Mouse (Mus musculus) heart, embryonic 12.5 days (tissue): ENCODE data around the gene Ppm1h. TPM values are rescaled to one million over a fixed set of nuclear protein-coding genes. Genes with fewer than 3 reads are reported as not detected.

Experiments used
- ATAC-seq: fragments of 200-750 bp; cut with Nextera tagmentation; 2 replicates; pipeline ENCODE4 v1.8.0; 2017; ENCODE audit warnings: moderate TSS enrichment, moderate library complexity; ENCODE audit not compliant: insufficient number of reproducible peaks, low FRiP score
- H3K27ac ChIP-seq: fragments of 300-500 bp; sonication (generic); 2 replicates; pipeline ENCODE4 v1.5.1; 2016; ENCODE audit warnings: mild to moderate bottlenecking, moderate library complexity; ENCODE audit not compliant: poor library complexity, severe bottlenecking
- H3K27me3 ChIP-seq: fragments of 300-500 bp; sonication (generic); replicated peaks from 2 replicates; pipeline ENCODE4 v1.6.1; 2016; ENCODE audit warnings: mild to moderate bottlenecking, moderate library complexity
- H3K36me3 ChIP-seq: fragments of 300-500 bp; sonication (generic); 2 replicates; pipeline ENCODE4 v1.6.1; 2016; ENCODE audit warnings: mild to moderate bottlenecking, moderate library complexity
- H3K4me1 ChIP-seq: fragments of 300-500 bp; sonication (generic); replicated peaks from 2 replicates; pipeline ENCODE4 v1.6.1; 2016; ENCODE audit warnings: mild to moderate bottlenecking
- H3K4me2 ChIP-seq: fragments of 300-500 bp; sonication (generic); 2 replicates; pipeline ENCODE4 v1.6.1; 2016; ENCODE audit warnings: mild to moderate bottlenecking, moderate library complexity
- H3K4me3 ChIP-seq: fragments of 300-500 bp; sonication (generic); 2 replicates; pipeline ENCODE4 v1.5.1; 2016; ENCODE audit warnings: mild to moderate bottlenecking
- H3K9ac ChIP-seq: fragments of 300-500 bp; sonication (generic); 2 replicates; pipeline ENCODE4 v1.6.1; 2016; ENCODE audit warnings: mild to moderate bottlenecking, moderate library complexity
- H3K9me3 ChIP-seq: fragments of 300-500 bp; sonication (generic); replicated peaks from 2 replicates; pipeline ENCODE4 v1.6.1; 2016; ENCODE audit warnings: mild to moderate bottlenecking, moderate library complexity
- WGBS: fragments of 180-500 bp; shearing (Covaris S2); methylation state at CpG from one replicate; pipeline ENCODE4 v1.1.7; 2016; 5-methylcytosine and 5-hydroxymethylcytosine counted together
- polyA plus RNA-seq: library from polyadenylated mRNA; unstranded; fragments of >200 nt; fragmentation: Nextera tagmentation; extraction: Ambion mirVana; gene quantifications from 2 replicates; pipeline ENCODE4 v1.2.1, GENCODE M21; 2016

Gene Ppm1h
- polyA plus RNA-seq, 1 experiment from 2014 or later, result 4.2 TPM

DNA sequence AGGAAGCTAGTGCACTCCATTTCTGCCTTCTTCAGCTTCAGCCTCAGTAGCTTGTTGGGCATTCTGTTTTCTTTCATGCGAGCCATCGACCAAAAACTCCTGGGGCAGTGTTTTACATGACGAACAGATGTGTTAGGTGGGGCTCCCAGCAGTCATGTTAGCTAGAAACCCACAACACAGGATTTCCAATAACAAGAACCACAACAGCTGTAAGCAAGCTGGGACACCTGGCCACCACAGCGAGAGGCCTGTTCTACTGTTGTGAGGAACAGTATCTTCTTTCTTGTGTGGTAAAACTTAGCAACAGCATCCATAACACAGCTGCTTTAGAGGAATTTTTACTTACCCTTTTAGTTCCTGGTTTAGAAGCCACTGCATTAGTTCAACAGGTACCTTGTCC is 79.8 kb downstream of the Ppm1h start:
- H3K27ac ChIP-seq, result no peak overlapping the region
- no peaks in the 10 kb centered on the region for H3K36me3 ChIP-seq
- H3K9me3 ChIP-seq, result no peaks in the 10 kb centered on the region
- H3K4me1 ChIP-seq, result peaks cover 14% of the 10 kb centered on the region
- WGBS, result 69% methylated on average over 4 of the region's 4 CpGs
- no peak for ATAC-seq
- H3K9ac ChIP-seq, result no peak overlapping the region
- no peaks in the 10 kb centered on the region for H3K27me3 ChIP-seq
- no peak overlapping the region for H3K4me3 ChIP-seq
- H3K4me2 ChIP-seq, result no peak overlapping the region

DNA sequence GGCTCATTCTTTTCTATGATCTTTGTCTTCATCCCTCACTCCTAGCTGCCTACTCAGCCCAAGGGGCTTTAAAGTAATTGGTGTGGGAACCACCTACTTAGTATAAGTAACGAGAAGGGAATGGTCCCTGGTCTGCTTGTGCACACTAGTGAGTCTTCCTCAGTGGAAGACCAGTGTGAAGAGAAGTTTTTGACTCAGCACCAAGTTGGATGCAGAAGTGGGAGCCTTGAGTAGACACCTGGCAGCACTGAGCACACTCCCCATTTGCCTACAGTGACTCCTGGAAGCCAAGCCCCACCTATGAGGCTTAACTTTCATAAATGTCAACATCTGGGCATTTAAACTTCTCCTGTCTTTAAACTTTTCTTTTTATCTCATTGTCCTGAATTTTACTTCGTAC is 81.2 kb downstream of the Ppm1h start:
- Histone ChIP-seq H3K9me3 (no peaks in the 10 kb centered on the region), H3K36me3 (no peaks in the 10 kb centered on the region), H3K4me1 (peaks cover 19% of the 10 kb centered on the region), H3K9ac (no peak overlapping the region), H3K4me3 (no peak overlapping the region), H3K27ac (no peak overlapping the region), H3K27me3 (no peaks in the 10 kb centered on the region), H3K4me2 (no peak overlapping the region)
- WGBS, result 92% methylated on average over 2 of the region's 2 CpGs
- ATAC-seq, result no peak

DNA sequence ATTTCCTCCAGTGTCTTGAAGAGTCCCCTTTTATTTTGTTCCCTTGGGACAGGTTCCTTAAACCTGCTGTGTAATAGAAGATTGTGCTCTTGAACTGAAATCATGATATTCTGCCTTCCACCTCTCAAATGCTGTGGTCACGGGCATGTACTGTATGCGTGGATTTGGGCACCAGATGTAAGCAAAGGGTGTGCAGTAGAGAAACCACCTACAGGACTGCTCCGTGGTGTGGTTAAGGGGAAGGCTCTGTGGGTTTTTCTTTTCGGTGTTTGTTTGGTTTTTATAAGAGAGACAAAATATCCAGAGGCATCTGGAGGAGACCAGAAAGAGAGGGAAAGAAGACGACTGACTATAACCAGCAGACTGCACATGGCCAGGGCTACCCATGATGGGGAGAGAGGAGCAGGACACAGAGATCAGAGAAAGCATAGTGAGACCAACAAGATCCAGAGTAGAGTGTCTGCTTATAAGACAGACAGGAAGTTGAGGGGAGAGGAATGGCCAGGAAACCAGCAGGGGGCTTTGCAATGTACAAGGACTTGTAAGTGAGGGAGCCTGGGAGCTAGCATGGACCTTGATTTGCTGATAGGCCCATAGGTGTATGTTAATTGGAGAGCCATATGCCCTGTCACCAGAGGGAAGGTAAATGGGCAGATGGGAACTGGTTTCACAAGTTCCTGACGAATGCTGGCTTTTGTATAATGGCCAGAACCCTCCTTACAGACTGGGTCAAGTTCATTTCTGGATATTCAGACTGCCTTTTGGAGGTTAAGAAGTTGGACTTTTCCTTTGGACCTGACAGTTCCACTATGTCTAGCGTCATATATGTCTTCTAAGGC is 82.1 kb downstream of the Ppm1h start:
- Histone ChIP-seq H3K27ac (no peak overlapping the region), H3K4me1 (peaks cover 25% of the 10 kb centered on the region), H3K9ac (no peak overlapping the region), H3K27me3 (no peaks in the 10 kb centered on the region), H3K36me3 (no peaks in the 10 kb centered on the region), H3K4me2 (no peak overlapping the region), H3K9me3 (no peaks in the 10 kb centered on the region), H3K4me3 (no peak overlapping the region)
- 73% methylated on average over 7 of the region's 7 CpGs for WGBS
- no peak for ATAC-seq

DNA sequence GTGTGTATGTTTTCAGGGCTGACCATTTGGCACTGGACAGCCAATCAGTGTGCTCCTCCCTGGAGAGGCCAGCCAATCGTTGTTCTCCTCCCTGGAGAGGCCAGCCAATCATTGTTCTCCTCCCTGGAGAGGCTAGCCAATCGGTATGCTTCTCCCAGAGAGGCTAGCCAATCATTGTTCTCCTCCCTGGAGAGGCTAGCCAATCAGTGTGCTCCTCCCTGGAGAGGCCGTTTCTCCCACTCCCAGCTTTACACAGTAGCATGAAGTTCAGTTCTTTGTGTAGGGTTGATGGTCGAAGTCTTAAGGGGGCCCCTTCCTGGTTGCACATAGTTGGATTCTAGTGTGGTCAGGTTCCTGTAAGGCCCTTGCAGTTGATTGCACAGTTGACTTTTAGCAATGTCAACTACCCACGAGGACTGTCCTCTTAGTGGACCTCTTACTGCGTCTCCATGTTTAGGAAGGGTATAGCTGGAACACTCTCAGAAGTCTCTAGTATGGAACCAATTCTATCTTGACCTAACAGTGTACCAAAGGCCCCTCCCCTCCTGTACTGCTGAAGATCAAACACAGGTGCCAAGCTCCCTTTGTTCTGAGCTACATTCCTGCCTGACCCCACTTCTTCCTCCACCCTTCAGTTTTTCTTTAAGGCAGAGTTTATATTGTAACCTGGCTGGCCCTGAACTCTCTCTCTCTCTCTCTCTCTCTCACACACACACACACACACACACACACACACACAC is 84.4 kb downstream of the Ppm1h start:
- no peak overlapping the region for H3K4me2 ChIP-seq
- H3K36me3 ChIP-seq, result no peaks in the 10 kb centered on the region
- no peak overlapping the region; the same call in 1 of the 2 replicates for H3K27ac ChIP-seq
- no peaks in the 10 kb centered on the region for H3K9me3 ChIP-seq
- H3K4me1 ChIP-seq, result peaks cover 29% of the 10 kb centered on the region
- H3K9ac ChIP-seq, result no peak overlapping the region
- ATAC-seq, result no peak
- H3K4me3 ChIP-seq, result no peak overlapping the region
- H3K27me3 ChIP-seq, result 0 out of 2 replicates have a peak, but pooled peaks cover 3% of the 10 kb centered on the region
- 82% methylated on average over 6 of the region's 6 CpGs for WGBS

DNA sequence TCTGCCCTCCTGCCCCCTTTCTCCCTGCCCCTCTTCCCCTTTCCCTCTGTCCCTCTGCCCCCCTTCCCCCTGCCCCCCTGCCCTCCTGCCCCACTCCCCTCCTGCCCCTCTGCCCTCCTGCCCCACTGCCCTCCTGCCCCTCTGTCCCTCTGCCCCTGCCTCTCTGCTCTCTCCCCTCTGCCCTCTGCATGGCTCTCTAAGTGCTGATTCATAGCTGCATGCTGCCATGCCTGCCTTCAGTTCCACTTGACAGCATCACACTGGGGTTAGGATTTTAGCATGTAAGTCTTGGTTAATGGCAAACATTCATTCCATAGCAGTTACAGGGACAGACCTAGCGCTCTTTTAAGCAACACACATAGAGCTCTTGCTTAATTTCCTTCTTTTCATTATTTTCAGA is 85.0 kb downstream of the Ppm1h start:
- peaks cover 31% of the 10 kb centered on the region for H3K4me1 ChIP-seq
- H3K9ac ChIP-seq, result no peak overlapping the region
- ATAC-seq, result no peak
- 0 out of 2 replicates have a peak, but pooled peaks cover 3% of the 10 kb centered on the region for H3K27me3 ChIP-seq
- H3K9me3 ChIP-seq, result no peaks in the 10 kb centered on the region
- no peak overlapping the region for H3K4me2 ChIP-seq
- H3K27ac ChIP-seq, result no peak overlapping the region; the same call in 1 of the 2 replicates
- H3K36me3 ChIP-seq, result no peaks in the 10 kb centered on the region
- 90% methylated on average over 1 of the region's 1 CpGs for WGBS
- H3K4me3 ChIP-seq, result no peak overlapping the region

DNA sequence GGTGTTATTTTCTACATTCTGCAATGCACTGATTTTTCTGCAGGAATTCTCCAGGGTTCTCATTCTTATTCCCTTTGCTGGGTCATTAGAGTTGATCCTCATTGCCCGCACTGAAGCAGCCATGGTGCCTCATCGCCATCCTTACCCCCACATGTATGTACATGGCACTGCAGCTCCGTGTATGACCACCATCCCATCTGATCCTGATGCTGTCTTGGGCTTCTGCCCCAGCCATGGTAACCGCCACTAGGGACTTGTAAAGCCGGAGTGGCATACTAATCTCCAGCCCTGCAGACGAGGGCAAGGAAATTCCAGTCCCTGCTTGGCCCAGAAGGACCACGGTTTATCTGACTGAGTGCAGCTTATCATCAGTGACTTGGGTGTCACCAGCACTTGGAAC is 86.1 kb downstream of the Ppm1h start:
- peak overlapping the region; percentile 5; the same call in 1 of the 2 replicates for H3K27ac ChIP-seq
- H3K9me3 ChIP-seq, result no peaks in the 10 kb centered on the region
- H3K4me3 ChIP-seq, result no peak overlapping the region
- ATAC-seq, result no peak
- H3K4me1 ChIP-seq, result peaks cover 41% of the 10 kb centered on the region
- no peak overlapping the region for H3K9ac ChIP-seq
- H3K4me2 ChIP-seq, result no peak overlapping the region
- 0 out of 2 replicates have a peak, but pooled peaks cover 3% of the 10 kb centered on the region for H3K27me3 ChIP-seq
- 35% methylated on average over 7 of the region's 7 CpGs for WGBS
- no peaks in the 10 kb centered on the region for H3K36me3 ChIP-seq

DNA sequence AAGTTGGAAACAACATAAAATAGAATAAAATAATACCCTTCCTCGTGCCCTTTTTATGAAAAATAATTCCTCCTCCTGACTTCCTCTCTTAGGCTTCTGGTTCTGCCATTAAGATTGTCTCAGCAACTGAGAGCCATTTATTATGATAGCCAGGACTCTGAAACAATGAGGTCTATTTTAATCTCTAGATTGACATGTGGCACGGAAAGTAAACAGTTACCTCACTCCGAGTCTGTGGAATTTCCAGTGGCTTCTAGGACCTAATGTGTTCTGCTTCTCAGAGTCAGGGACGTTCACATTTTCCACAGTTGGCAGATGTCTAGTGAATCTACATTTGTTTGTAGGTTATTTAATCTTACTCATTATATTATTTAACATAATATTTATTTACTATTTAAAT is 87.0 kb downstream of the Ppm1h start:
- H3K9me3 ChIP-seq, result no peaks in the 10 kb centered on the region
- peaks cover 49% of the 10 kb centered on the region for H3K4me1 ChIP-seq
- H3K27ac ChIP-seq, result no peak overlapping the region
- no peak overlapping the region for H3K4me3 ChIP-seq
- no peak overlapping the region for H3K9ac ChIP-seq
- H3K27me3 ChIP-seq, result 0 out of 2 replicates have a peak, but pooled peaks cover 3% of the 10 kb centered on the region
- ATAC-seq, result no peak
- H3K36me3 ChIP-seq, result no peaks in the 10 kb centered on the region
- WGBS, result 15% methylated on average over 4 of the region's 4 CpGs
- H3K4me2 ChIP-seq, result no peak overlapping the region

DNA sequence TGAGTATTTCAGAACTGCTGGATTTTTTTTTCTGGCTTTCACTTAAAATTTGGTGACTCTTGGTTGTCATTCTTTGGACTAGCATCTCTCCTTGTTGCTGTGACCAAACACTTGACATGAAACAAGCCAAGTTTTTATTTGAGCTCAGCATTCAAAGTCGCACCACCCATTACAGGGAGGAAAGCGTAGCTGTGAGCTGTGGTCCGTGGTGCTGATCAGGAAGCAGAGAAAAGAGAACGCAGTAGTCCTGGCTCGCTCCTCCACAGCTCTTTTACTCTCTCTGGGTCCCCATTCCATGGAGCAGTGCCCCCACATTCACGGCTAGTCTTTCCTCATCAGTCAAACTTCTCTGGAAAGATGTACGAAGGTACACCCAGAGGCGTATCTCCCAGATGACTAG is 87.4 kb downstream of the Ppm1h start:
- no peak overlapping the region for H3K9ac ChIP-seq
- no peaks in the 10 kb centered on the region for H3K9me3 ChIP-seq
- no peak overlapping the region; the same call in 1 of the 2 replicates for H3K27ac ChIP-seq
- H3K36me3 ChIP-seq, result no peaks in the 10 kb centered on the region
- WGBS, result 38% methylated on average over 8 of the region's 8 CpGs
- no peak for ATAC-seq
- no peak overlapping the region for H3K4me3 ChIP-seq
- H3K4me2 ChIP-seq, result no peak overlapping the region
- H3K4me1 ChIP-seq, result peaks cover 54% of the 10 kb centered on the region
- H3K27me3 ChIP-seq, result 0 out of 2 replicates have a peak, but pooled peaks cover 3% of the 10 kb centered on the region

DNA sequence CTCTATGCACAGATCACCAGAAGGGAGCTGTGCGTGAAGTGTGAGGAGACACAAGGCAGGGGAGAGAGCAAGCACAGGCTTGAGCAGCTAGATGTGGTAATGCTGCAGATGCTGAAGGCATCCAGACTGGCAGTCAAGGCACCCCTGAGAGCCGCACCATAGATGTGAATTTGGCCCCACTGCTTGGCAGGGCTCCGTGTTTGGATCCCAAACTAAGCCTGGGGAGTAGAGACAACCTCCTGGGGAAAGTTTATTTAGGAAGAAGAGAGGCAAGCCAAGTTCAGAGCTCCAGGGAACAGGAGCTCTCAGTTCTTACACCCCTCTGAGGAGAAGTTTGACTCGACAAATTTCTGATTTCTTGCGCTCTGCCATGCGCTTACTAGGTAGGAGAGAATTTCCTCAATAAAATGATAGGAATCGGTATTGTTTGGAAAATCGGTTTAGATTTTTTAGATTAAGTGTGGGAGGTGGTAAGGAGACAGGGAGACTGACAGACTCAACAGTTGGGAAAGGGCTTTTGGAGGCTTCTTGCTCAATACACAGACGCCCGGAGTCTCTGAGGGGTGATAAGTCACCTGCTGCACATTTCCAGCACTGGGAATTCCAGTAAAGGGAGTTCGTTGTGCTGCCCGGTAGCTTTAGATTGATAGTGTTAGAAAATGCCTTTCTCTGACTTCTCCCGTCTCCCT is 89.8 kb downstream of the Ppm1h start:
- Histone ChIP-seq H3K4me1 (peaks cover 48% of the 10 kb centered on the region), H3K4me2 (no peak overlapping the region), H3K4me3 (no peak overlapping the region), H3K27me3 (0 out of 2 replicates have a peak, but pooled peaks cover 3% of the 10 kb centered on the region), H3K36me3 (no peaks in the 10 kb centered on the region), H3K9me3 (peaks cover 7% of the 10 kb centered on the region; the same call in 1 of the 2 replicates), H3K9ac (no peak overlapping the region), H3K27ac (no peak overlapping the region)
- WGBS, result 43% methylated on average over 13 of the region's 13 CpGs
- no peak for ATAC-seq

DNA sequence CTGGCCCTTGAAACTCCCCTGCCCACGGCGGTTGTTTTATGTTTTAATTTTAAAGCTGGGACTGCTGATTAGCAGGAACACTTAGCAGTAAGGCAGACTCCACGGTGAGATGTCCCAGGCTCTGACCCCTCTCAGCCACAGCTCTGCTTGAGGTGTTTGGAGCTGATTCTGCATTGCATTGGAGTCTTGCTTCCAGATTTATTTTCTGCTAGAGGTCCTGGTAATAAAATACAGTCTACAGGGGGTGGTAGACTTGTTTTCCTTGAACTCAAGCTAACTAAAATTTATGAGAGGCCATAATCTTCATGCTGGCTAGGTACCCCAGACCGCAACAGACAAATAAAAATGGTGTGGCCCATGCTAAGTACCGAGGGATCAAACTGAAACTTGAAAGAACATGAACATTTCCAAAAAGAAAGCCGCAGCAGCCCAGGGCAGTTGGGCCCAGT is 90.4 kb downstream of the Ppm1h start:
- no peaks in the 10 kb centered on the region for H3K36me3 ChIP-seq
- 47% methylated on average over 6 of the region's 6 CpGs for WGBS
- no peak for ATAC-seq

More for the DNA sequence above, 90.4 kb downstream of the Ppm1h start:
- no peak overlapping the region for H3K4me2 ChIP-seq
- no peak overlapping the region for H3K4me3 ChIP-seq
- peaks cover 44% of the 10 kb centered on the region for H3K4me1 ChIP-seq
- H3K9me3 ChIP-seq, result peaks cover 7% of the 10 kb centered on the region; the same call in 1 of the 2 replicates
- H3K27ac ChIP-seq, result no peak overlapping the region
- 0 out of 2 replicates have a peak, but pooled peaks cover 3% of the 10 kb centered on the region for H3K27me3 ChIP-seq
- H3K9ac ChIP-seq, result no peak overlapping the region
